ENCODE assay signal across 20 mouse cellular contexts in genomic region chrX:159954430-159954779, GRCm38 (mm10). TPM values are rescaled to one million over a fixed set of nuclear protein-coding genes. Genes with fewer than 3 reads are reported as not detected.
DNase-seq lines count a peak whose midpoint lies in the region; ATAC-seq and TF ChIP-seq lines count a peak whose summit lies in the region.
"Had no signal": no experiment of that assay in that cellular context is flagged by ENCODE, and none has a peak within 500 bp of the region (broad histone marks: within the 10 kb centered on the region; RNA-seq: fewer than 3 reads in every experiment).

No protein-coding gene starts in this region.

- H3K4me2 ChIP-seq in forebrain, embryonic 16.5 days (ENCODE audit: low read length) = no peak overlapping the region
- H3K4me2 ChIP-seq in forebrain, embryonic 13.5 days = no peak overlapping the region
- no peak overlapping the region for H3K4me2 ChIP-seq in midbrain, postnatal 0 days (ENCODE audit: low read depth, low read length, poor library complexity, severe bottlenecking)
- H3K4me2 ChIP-seq in midbrain, embryonic 16.5 days (ENCODE audit: low read length) = no peak overlapping the region
- peak overlapping the region; percentile 72 for H3K4me2 ChIP-seq in myocyte (ENCODE audit: low read depth)
- H3K4me2 ChIP-seq: limb, embryonic 13.5 days; liver, embryonic 15.5 days had no signal

- H3K79me2 ChIP-seq in myocyte (ENCODE audit: control insufficient read depth, insufficient read depth) = no peaks in the 10 kb centered on the region

- no peak overlapping the region for H3K27ac ChIP-seq in forebrain, embryonic 16.5 days (ENCODE audit: low read length)
- H3K27ac ChIP-seq in forebrain, embryonic 13.5 days = no peak overlapping the region
- no peak overlapping the region for H3K27ac ChIP-seq in midbrain, postnatal 0 days (ENCODE audit: low read depth, low read length)
- H3K27ac ChIP-seq in midbrain, embryonic 16.5 days (ENCODE audit: low read length) = no peak overlapping the region
- H3K27ac ChIP-seq: heart, embryonic 10.5 days; left cerebral cortex, adult 2 months; limb, embryonic 13.5 days; liver, embryonic 15.5 days; midbrain, embryonic 10.5 days had no signal

- H3K36me3 ChIP-seq in forebrain, embryonic 16.5 days (ENCODE audit: control insufficient read depth, insufficient read depth) = no peaks in the 10 kb centered on the region
- H3K36me3 ChIP-seq in forebrain, embryonic 13.5 days (ENCODE audit: poor library complexity, severe bottlenecking) = no peaks in the 10 kb centered on the region
- no peaks in the 10 kb centered on the region for H3K36me3 ChIP-seq in midbrain, postnatal 0 days (ENCODE audit: insufficient read depth, low read length)
- H3K36me3 ChIP-seq in midbrain, embryonic 16.5 days (ENCODE audit: control insufficient read depth, insufficient read depth, low read length) = no peaks in the 10 kb centered on the region
- H3K36me3 ChIP-seq in myocyte (ENCODE audit: control insufficient read depth, insufficient read depth) = peaks cover 3% of the 10 kb centered on the region
- H3K36me3 ChIP-seq: heart, embryonic 10.5 days; limb, embryonic 13.5 days; liver, embryonic 15.5 days; midbrain, embryonic 10.5 days had no signal

- H3K9me3 ChIP-seq in forebrain, embryonic 16.5 days (ENCODE audit: control insufficient read depth, low read length) = no peaks in the 10 kb centered on the region
- no peaks in the 10 kb centered on the region for H3K9me3 ChIP-seq in forebrain, embryonic 13.5 days (replicated peaks)
- H3K9me3 ChIP-seq in midbrain, postnatal 0 days (ENCODE audit: low read length) = no peaks in the 10 kb centered on the region
- H3K9me3 ChIP-seq in midbrain, embryonic 16.5 days (replicated peaks; ENCODE audit: control insufficient read depth, low read length, poor library complexity, severe bottlenecking) = no peaks in the 10 kb centered on the region
- H3K9me3 ChIP-seq: heart, embryonic 10.5 days; limb, embryonic 13.5 days; liver, embryonic 15.5 days; midbrain, embryonic 10.5 days had no signal

- peaks cover 2% of the 10 kb centered on the region; the same call in 1 of the 2 replicates for H3K4me1 ChIP-seq in forebrain, embryonic 16.5 days (replicated peaks; ENCODE audit: control insufficient read depth, insufficient read depth, low read length)
- no peaks in the 10 kb centered on the region for H3K4me1 ChIP-seq in forebrain, embryonic 13.5 days
- H3K4me1 ChIP-seq in midbrain, postnatal 0 days (ENCODE audit: insufficient read depth, low read length) = no peaks in the 10 kb centered on the region
- no peaks in the 10 kb centered on the region for H3K4me1 ChIP-seq in midbrain, embryonic 16.5 days (ENCODE audit: control insufficient read depth, insufficient read depth, low read length)
- H3K4me1 ChIP-seq: limb, embryonic 13.5 days; liver, embryonic 15.5 days; midbrain, embryonic 10.5 days had no signal

- ATAC-seq in forebrain, embryonic 16.5 days = peak; percentile 62; the same call in 1 of the 2 replicates
- no peak for ATAC-seq in forebrain, embryonic 13.5 days
- ATAC-seq in midbrain, postnatal 0 days (ENCODE audit: low FRiP score) = no peak; the same call in 1 of the 2 replicates
- ATAC-seq in midbrain, embryonic 16.5 days = no peak
- ATAC-seq in megakaryocyte-erythroid progenitor cell, adult 5-6 weeks (replicated peaks; ENCODE audit: low FRiP score, low TSS enrichment, poor library complexity, severe bottlenecking) = no peak
- ATAC-seq: intestine, embryonic 16.5 days had no signal

- H3K9ac ChIP-seq in forebrain, embryonic 16.5 days (replicated peaks; ENCODE audit: low read depth, low read length) = no peak overlapping the region
- H3K9ac ChIP-seq in forebrain, embryonic 13.5 days = no peak overlapping the region
- no peak overlapping the region for H3K9ac ChIP-seq in midbrain, postnatal 0 days (replicated peaks; ENCODE audit: low read length, poor library complexity, severe bottlenecking)
- no peak overlapping the region for H3K9ac ChIP-seq in midbrain, embryonic 16.5 days (ENCODE audit: low read depth, low read length)
- H3K9ac ChIP-seq: limb, embryonic 13.5 days; liver, embryonic 15.5 days had no signal

- TF ChIP-seq POLR2A in myocyte (IDR thresholded peaks at IDR 0.05; ENCODE audit: insufficient read length, low read depth) = no peak

- DNase-seq in midbrain, postnatal 0 days (ENCODE audit: low spot score) = peak; percentile 75
- DNase-seq in cerebellum, adult 8-10 months = peak; percentile 49
- no peak for DNase-seq in gastrocnemius, postnatal 25 days
- DNase-seq: adrenal gland, adult 8-10 months; embryo, embryonic 11 days; gastrocnemius, postnatal 10 days; lung, postnatal 10 days; thymus, postnatal 36 days had no signal

- no peak overlapping the region for H3K4me3 ChIP-seq in forebrain, embryonic 16.5 days (replicated peaks; ENCODE audit: low read length)
- no peak overlapping the region for H3K4me3 ChIP-seq in forebrain, embryonic 13.5 days
- no peak overlapping the region for H3K4me3 ChIP-seq in midbrain, postnatal 0 days (ENCODE audit: low read depth, low read length)
- no peak overlapping the region for H3K4me3 ChIP-seq in midbrain, embryonic 16.5 days (ENCODE audit: low read depth, low read length)
- H3K4me3 ChIP-seq in myocyte = no peak overlapping the region
- H3K4me3 ChIP-seq: erythroblast, embryonic 14.5 days; heart, embryonic 10.5 days; left cerebral cortex, adult 2 months; limb, embryonic 13.5 days; liver, embryonic 15.5 days; midbrain, embryonic 10.5 days had no signal

- WGBS in forebrain, embryonic 16.5 days = 57% methylated on average over 4 of the region's 4 CpGs
- 77% methylated on average over 4 of the region's 4 CpGs for WGBS in forebrain, embryonic 13.5 days
- WGBS in midbrain, postnatal 0 days = 67% methylated on average over 4 of the region's 4 CpGs
- 67% methylated on average over 4 of the region's 4 CpGs for WGBS in midbrain, embryonic 16.5 days

- no peak overlapping the region for H3ac ChIP-seq in myocyte (ENCODE audit: control insufficient read depth, insufficient read length)

- no peaks in the 10 kb centered on the region for H3K27me3 ChIP-seq in forebrain, embryonic 16.5 days (replicated peaks; ENCODE audit: control insufficient read depth, insufficient read depth, low read length)
- peaks cover 14% of the 10 kb centered on the region; the same call in 1 of the 2 replicates for H3K27me3 ChIP-seq in forebrain, embryonic 13.5 days
- H3K27me3 ChIP-seq in midbrain, postnatal 0 days (ENCODE audit: insufficient read depth, low read length) = no peaks in the 10 kb centered on the region; the same call in 1 of the 2 replicates
- H3K27me3 ChIP-seq in midbrain, embryonic 16.5 days (ENCODE audit: control insufficient read depth, insufficient read depth, low read depth, low read length) = peaks cover 5% of the 10 kb centered on the region
- H3K27me3 ChIP-seq in myocyte (ENCODE audit: control insufficient read depth, insufficient read depth, insufficient read length) = no peaks in the 10 kb centered on the region

- no peak for TF ChIP-seq CTCF in midbrain, postnatal 0 days (IDR thresholded peaks at IDR 0.05)

TF ChIP-seq in myocyte, 11 proteins besides CTCF, POLR2A, EP300 and RAD21:
- peak in 2 of 3 experiments; percentile 44 to 47 for TF ChIP-seq MYOD1 (IDR thresholded peaks at IDR 0.05; ENCODE audit: control insufficient read depth in 1 of 3, insufficient read length in 2 of 3, low read depth in 2 of 3)
- no peak for TF ChIP-seq TCF12 (IDR thresholded peaks at IDR 0.05; ENCODE audit: insufficient read depth, poor library complexity, severe bottlenecking)
- TF ChIP-seq MYOG (IDR thresholded peaks at IDR 0.05; ENCODE audit: control insufficient read depth in 1 of 3, insufficient read depth in 1 of 3, insufficient read length in 2 of 3, low read depth in 2 of 3) = peak in 1 of 3 experiments; percentile 39

RNA-seq across cellular contexts. Expression of gene Map3k15, which starts 33.8 kb away (rescaled TPM):
- polyA plus RNA-seq in forebrain, embryonic 16.5 days (2015; fragmentation: Nextera tagmentation; extraction: Ambion mirVana) = 0.26 and 0.37 TPM in 2 replicates
- 0.08 and 0.15 TPM in 2 replicates for polyA plus RNA-seq in forebrain, embryonic 13.5 days (2015; fragmentation: Nextera tagmentation; extraction: Ambion mirVana)
- 0.90 and 1.2 TPM in 2 replicates for total RNA-seq in midbrain, postnatal 0 days (2014; rRNA removed)
- 0.31 and 0.34 TPM in 2 replicates for polyA plus RNA-seq in midbrain, postnatal 0 days (2015; fragmentation: Nextera tagmentation; extraction: Ambion mirVana)
- 0.21 and 0.22 TPM in 2 replicates for polyA plus RNA-seq in midbrain, embryonic 16.5 days (2015; fragmentation: Nextera tagmentation; extraction: Ambion mirVana)
- 0.01 TPM for polyA plus RNA-seq in myocyte (2012; fragmentation: generic; extraction: Trizol)
- 0.11 and 0.15 TPM in 2 replicates for total RNA-seq in megakaryocyte-erythroid progenitor cell, adult 5-6 weeks (2014; fragmentation: Nextera tagmentation)
- 0.08 and 0.33 TPM in 2 replicates for total RNA-seq in megakaryocyte-erythroid progenitor cell, adult 5-6 weeks (2017)
- under 1 TPM; 0.20 to 0.24 TPM for total RNA-seq in gastrocnemius, postnatal 25 days (2021)
- polyA plus RNA-seq: erythroblast, embryonic 14.5 days had no signal
